Mouse (Mus musculus) megakaryocyte, embryonic 14.5 days (primary cell): ENCODE data around the gene Cd37. TPM values are rescaled to one million over a fixed set of nuclear protein-coding genes. Genes with fewer than 3 reads are reported as not detected.

Experiments used
- H3K27me3 ChIP-seq: replicated peaks from 2 replicates; pipeline ENCODE3; 2012; ENCODE audit warnings: inconsistent platforms
- H3K36me3 ChIP-seq: replicated peaks from 2 replicates; pipeline ENCODE3; 2012; ENCODE audit warnings: low read length, inconsistent platforms, mixed read lengths
- H3K4me1 ChIP-seq: 2 replicates; pipeline ENCODE4 v1.6.1; 2012; ENCODE audit warnings: inconsistent platforms
- H3K4me3 ChIP-seq: replicated peaks from 2 replicates; pipeline ENCODE3; 2012; ENCODE audit warnings: moderate library complexity, mild to moderate bottlenecking, inconsistent platforms
- H3K9me3 ChIP-seq: 2 replicates; pipeline ENCODE4 v1.6.1; 2012; ENCODE audit warnings: inconsistent platforms
- FLI1 ChIP-seq: IDR thresholded peaks from 2 replicates; pipeline ENCODE4 v1.6.1; 2012; ENCODE audit warnings: low read length, inconsistent platforms, mixed read lengths
- GATA1 ChIP-seq: IDR thresholded peaks from 3 replicates; pipeline ENCODE4 v1.6.1; 2012; ENCODE audit warnings: mixed read lengths, low read length, inconsistent platforms, borderline replicate concordance
- polyA plus RNA-seq: library from polyadenylated mRNA; stranded (reverse); fragments of >175 nt; gene quantifications from 2 replicates; pipeline ENCODE4 v1.2.3, GENCODE M21; 2012; ENCODE audit warnings: low replicate concordance; ENCODE audit not compliant: insufficient read depth

Gene Cd37
- polyA plus RNA-seq = 212 and 263 TPM in 2 replicates

- no peaks in the 10 kb centered on the region for H3K27me3 ChIP-seq
- H3K4me3 ChIP-seq = peak within 1 kb of the TSS; percentile 93
- no peaks in the 10 kb centered on the region for H3K9me3 ChIP-seq
- H3K36me3 ChIP-seq = peaks cover 35% of the 10 kb centered on the region
- no peak for TF ChIP-seq FLI1
- TF ChIP-seq GATA1 = no peak
- peaks cover 60% of the 10 kb centered on the region for H3K4me1 ChIP-seq
Measured at GRCm38 (mm10) chr7:45238723-45239496, at the start of gene Cd37. Gene Cd37 (minus strand): TSS chr7:45239115.

GRCm38 (mm10) chr7:45286486-45286885, 47.6 kb upstream of the Cd37 start:
- TF ChIP-seq GATA1 = no peak
- no peak for TF ChIP-seq FLI1
- no peaks in the 10 kb centered on the region for H3K4me1 ChIP-seq
- H3K27me3 ChIP-seq = peaks cover 65% of the 10 kb centered on the region
- no peak overlapping the region for H3K4me3 ChIP-seq
- peaks cover 18% of the 10 kb centered on the region for H3K9me3 ChIP-seq
- H3K36me3 ChIP-seq = no peaks in the 10 kb centered on the region

- Histone ChIP-seq H3K36me3 (no peaks in the 10 kb centered on the region), H3K9me3 (no peaks in the 10 kb centered on the region), H3K27me3 (peaks cover 65% of the 10 kb centered on the region), H3K4me3 (peak within 1 kb of the TSS; percentile 91), H3K4me1 (peaks cover 9% of the 10 kb centered on the region)
- TF ChIP-seq GATA1 (no peak), FLI1 (no peak)
Measured at GRCm38 (mm10) chr7:45277136-45277760, 38.3 kb upstream of the Cd37 start, which contains the start of gene Slc6a21. Gene Slc6a21 (plus strand): TSS chr7:45277513.

GRCm38 (mm10) chr7:45273672-45274071, 34.8 kb upstream of the Cd37 start:
- Histone ChIP-seq H3K36me3 (no peaks in the 10 kb centered on the region), H3K4me3 (no peak overlapping the region), H3K27me3 (peaks cover 59% of the 10 kb centered on the region), H3K4me1 (peaks cover 9% of the 10 kb centered on the region), H3K9me3 (peaks cover 9% of the 10 kb centered on the region)
- TF ChIP-seq GATA1 (no peak), FLI1 (no peak)

GRCm38 (mm10) chr7:45272786-45273412, 34.0 kb upstream of the Cd37 start:
- Histone ChIP-seq H3K4me3 (no peak overlapping the region), H3K36me3 (no peaks in the 10 kb centered on the region), H3K4me1 (peaks cover 12% of the 10 kb centered on the region), H3K27me3 (peaks cover 63% of the 10 kb centered on the region), H3K9me3 (peaks cover 9% of the 10 kb centered on the region)
- TF ChIP-seq GATA1 (no peak), FLI1 (no peak)

- H3K36me3 ChIP-seq = no peaks in the 10 kb centered on the region
- no peak for TF ChIP-seq FLI1
- TF ChIP-seq GATA1 = no peak
- no peak overlapping the region for H3K4me3 ChIP-seq
- peaks cover 34% of the 10 kb centered on the region for H3K4me1 ChIP-seq
- no peaks in the 10 kb centered on the region for H3K9me3 ChIP-seq
- peaks cover 53% of the 10 kb centered on the region for H3K27me3 ChIP-seq
Measured at GRCm38 (mm10) chr7:45265518-45265917, 26.6 kb upstream of the Cd37 start.

- Histone ChIP-seq H3K9me3 (no peaks in the 10 kb centered on the region), H3K4me1 (peaks cover 46% of the 10 kb centered on the region), H3K27me3 (peaks cover 61% of the 10 kb centered on the region), H3K4me3 (no peak overlapping the region), H3K36me3 (no peaks in the 10 kb centered on the region)
- TF ChIP-seq GATA1 (no peak), FLI1 (no peak)
Measured at GRCm38 (mm10) chr7:45264348-45264747, 25.4 kb upstream of the Cd37 start.

GRCm38 (mm10) chr7:45263006-45263607, 24.2 kb upstream of the Cd37 start:
- Histone ChIP-seq H3K4me1 (peaks cover 49% of the 10 kb centered on the region), H3K27me3 (peaks cover 59% of the 10 kb centered on the region), H3K4me3 (no peak overlapping the region), H3K36me3 (no peaks in the 10 kb centered on the region), H3K9me3 (no peaks in the 10 kb centered on the region)
- TF ChIP-seq GATA1 = no peak
- no peak for TF ChIP-seq FLI1

- H3K4me3 ChIP-seq = peak overlapping the region; percentile 2
- no peaks in the 10 kb centered on the region for H3K9me3 ChIP-seq
- H3K4me1 ChIP-seq = peaks cover 48% of the 10 kb centered on the region
- H3K27me3 ChIP-seq = peaks cover 60% of the 10 kb centered on the region
- no peak for TF ChIP-seq FLI1
- TF ChIP-seq GATA1 = no peak
- no peaks in the 10 kb centered on the region for H3K36me3 ChIP-seq
Measured at GRCm38 (mm10) chr7:45262266-45262665, 23.4 kb upstream of the Cd37 start.
